Mouse (Mus musculus): ENCODE data around the gene Usp17le.

DNA sequence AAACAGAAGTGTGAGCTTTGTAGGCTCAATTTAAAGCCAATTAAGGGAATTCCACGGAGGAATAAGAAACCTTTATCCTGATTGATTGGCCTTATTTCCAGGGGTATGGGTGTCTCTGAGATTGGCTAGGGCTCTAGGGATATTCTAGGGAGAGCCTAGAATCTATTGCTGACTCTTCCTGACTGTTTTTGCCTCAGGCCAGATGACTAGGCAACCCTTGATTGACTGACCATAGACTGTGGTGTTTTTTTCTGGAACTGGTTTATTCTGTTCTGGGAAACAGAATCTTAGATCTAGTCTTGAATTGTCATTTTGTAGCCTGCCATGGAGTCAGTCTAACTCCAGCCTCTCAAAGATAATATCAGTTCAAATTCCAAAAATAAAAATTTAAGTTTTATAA lies 13.5 kb upstream of the Usp17le start:
- TF ChIP-seq CTCF (IDR thresholded peaks at IDR 0.05; ENCODE audit: low read depth) (no peak), EP300 (optimal IDR thresholded peaks at IDR 0.05) (no peak)
